Mouse (Mus musculus) liver, postnatal 0 days (tissue): Measurements from ENCODE around the gene Dhx8.

Experiments
- CTCF ChIP-seq: sonication (generic); IDR thresholded peaks from 2 replicates; pipeline ENCODE4 v1.5.1; 2016; ENCODE audit warnings: antibody characterized with exemption, low read depth
- EP300 ChIP-seq: IDR thresholded peaks from 2 replicates; pipeline ENCODE4 v1.6.1; 2016; ENCODE audit warnings: antibody characterized with exemption, low read depth, mild to moderate bottlenecking

DNA sequence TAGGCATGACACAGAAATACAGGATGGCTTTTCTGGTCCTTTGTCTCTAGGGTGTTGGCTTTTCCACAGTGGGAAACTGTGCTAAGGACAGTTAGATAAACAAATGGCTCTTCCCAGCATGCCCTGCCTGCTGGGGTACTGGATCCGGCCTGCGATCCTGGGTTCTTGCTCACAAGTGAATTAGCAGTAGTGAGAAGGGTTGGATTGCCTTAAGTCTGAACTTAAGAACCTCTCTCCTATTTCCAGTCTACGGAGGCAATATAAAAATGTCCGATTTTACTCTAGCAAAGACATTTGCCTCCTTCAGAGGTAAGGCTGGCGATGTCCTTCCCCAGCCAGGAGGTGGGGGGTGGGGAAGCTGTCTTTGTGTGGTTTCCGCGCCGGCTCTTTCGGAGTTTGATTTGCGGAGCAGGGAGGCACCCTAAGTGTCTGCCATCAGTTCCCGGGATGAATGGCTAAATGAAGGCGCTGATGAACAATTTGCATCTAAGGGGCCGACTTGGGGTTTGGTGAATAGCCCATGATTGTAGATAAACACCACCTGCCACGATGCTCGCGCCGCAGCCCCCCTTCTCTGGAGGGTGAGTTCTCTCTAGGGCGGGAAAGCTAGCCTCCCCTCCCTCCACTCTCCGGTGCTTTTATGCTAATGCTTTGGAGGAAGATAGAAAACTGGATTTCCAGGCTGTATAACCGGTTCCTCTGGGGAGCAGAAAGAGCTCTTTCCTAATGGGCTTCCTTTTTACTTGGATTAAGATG, 36.6 kb upstream of the Dhx8 start:
- TF ChIP-seq CTCF = no peak
- TF ChIP-seq EP300 = no peak
